9 mouse cellular contexts compared by ENCODE assay signal in the genomic region with DNA sequence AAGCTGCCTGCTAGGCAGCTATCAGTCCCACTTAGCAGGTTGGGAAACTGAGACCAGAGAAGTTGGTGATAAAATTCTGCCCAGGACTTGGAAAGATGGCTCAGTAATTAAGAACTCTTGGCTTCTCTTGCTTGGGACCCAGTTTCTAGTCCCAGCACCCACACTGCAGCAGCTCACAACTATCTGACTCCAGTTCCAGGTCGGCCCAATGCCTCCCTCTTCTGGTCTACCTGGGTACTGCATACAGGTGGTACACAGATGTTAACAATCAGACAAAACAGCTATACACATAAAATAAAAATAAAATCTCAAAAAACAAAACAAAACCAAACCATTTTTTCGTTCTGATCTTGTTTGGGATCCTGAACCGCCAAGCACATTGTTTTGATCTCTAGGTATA. TPM values are rescaled to one million over a fixed set of nuclear protein-coding genes. Genes with fewer than 3 reads are reported as not detected.
DNase-seq lines count a peak whose midpoint lies in the region; ATAC-seq and TF ChIP-seq lines count a peak whose summit lies in the region.
"Had no signal": no experiment of that assay in that cellular context is flagged by ENCODE, and none has a peak within 500 bp of the region (broad histone marks: within the 10 kb centered on the region; RNA-seq: fewer than 3 reads in every experiment).

No protein-coding gene starts in this region.

- H3K4me2 ChIP-seq in lung, postnatal 0 days (replicated peaks; ENCODE audit: low read depth, low read length) = no peak overlapping the region

- H3K4me1 ChIP-seq in cerebellum, adult 2 months (ENCODE audit: control insufficient read depth, insufficient read depth, low read length) = no peaks in the 10 kb centered on the region
- H3K4me1 ChIP-seq in thymus, adult 2 months (replicated peaks; ENCODE audit: control insufficient read depth, insufficient read depth, low read length) = no peaks in the 10 kb centered on the region
- no peaks in the 10 kb centered on the region for H3K4me1 ChIP-seq in lung, postnatal 0 days (ENCODE audit: insufficient read depth, low read depth, low read length)

- ATAC-seq in lung, postnatal 0 days = no peak

- DNase-seq in cerebellum, adult 2 months = no peak
- no peak for DNase-seq in cerebellum, postnatal 4 days (ENCODE audit: low spot score in 2 of 2)
- DNase-seq in thymus, adult 2 months = peak; percentile 65
- no peak for DNase-seq in thymus, adult 18-20 months
- DNase-seq in lung, postnatal 0 days (ENCODE audit: low spot score) = no peak
- peak; percentile 59 for DNase-seq in thymus, postnatal 25 days
- DNase-seq in right cerebral cortex, postnatal 36 days (ENCODE audit: low spot score in 2 of 2) = no peak
- DNase-seq in cerebellum, adult 9-10 months = no peak

- H3K36me3 ChIP-seq in thymus, adult 2 months (ENCODE audit: control insufficient read depth, insufficient read depth, low read length) = no peaks in the 10 kb centered on the region
- H3K36me3 ChIP-seq in lung, postnatal 0 days (ENCODE audit: insufficient read depth, low read length) = 0 out of 2 replicates have a peak, but pooled peaks cover 4% of the 10 kb centered on the region

- peak; percentile 27; the same call in 1 of the 2 replicates for TF ChIP-seq CTCF in cerebellum, adult 2 months (IDR thresholded peaks at IDR 0.05; ENCODE audit: borderline replicate concordance, insufficient read depth, low read depth, low read length)
- TF ChIP-seq CTCF in thymus, adult 2 months (IDR thresholded peaks at IDR 0.05; ENCODE audit: borderline replicate concordance, control insufficient read depth, extremely low read depth, insufficient read depth, low read length, poor library complexity) = no peak; the same call in 1 of the 2 replicates
- peak; percentile 71 for TF ChIP-seq CTCF in lung, postnatal 0 days (IDR thresholded peaks at IDR 0.05)

- H3K9me3 ChIP-seq in lung, postnatal 0 days (ENCODE audit: low read length) = no peaks in the 10 kb centered on the region

- no peak overlapping the region for H3K4me3 ChIP-seq in cerebellum, adult 2 months (replicated peaks; ENCODE audit: insufficient read depth, low read depth, low read length)
- no peak overlapping the region for H3K4me3 ChIP-seq in thymus, adult 2 months (ENCODE audit: control insufficient read depth, insufficient read depth, low read length)
- H3K4me3 ChIP-seq in lung, postnatal 0 days (ENCODE audit: low read depth, low read length) = no peak overlapping the region

- TF ChIP-seq POLR2A in cerebellum, adult 2 months (IDR thresholded peaks at IDR 0.05; ENCODE audit: borderline replicate concordance, insufficient read depth, low read length) = no peak
- TF ChIP-seq POLR2A in thymus, adult 2 months (IDR thresholded peaks at IDR 0.05; ENCODE audit: control insufficient read depth, extremely low read depth, insufficient read depth, low read length, poor library complexity) = no peak

- TF ChIP-seq EP300 in lung, postnatal 0 days (IDR thresholded peaks at IDR 0.05) = no peak

- H3K9ac ChIP-seq in lung, postnatal 0 days (replicated peaks; ENCODE audit: low read depth) = no peak overlapping the region

- 72% methylated on average over 3 of the region's 3 CpGs for whole genome bisulfite sequencing in cerebellum, adult 2 months
- WGBS in thymus, adult 2 months = 76% methylated on average over 3 of the region's 3 CpGs
- 48% methylated on average over 3 of the region's 3 CpGs for WGBS in lung, postnatal 0 days

- H3K27me3 ChIP-seq in cerebellum, adult 2 months (ENCODE audit: control insufficient read depth, insufficient read depth, low read length) = no peaks in the 10 kb centered on the region
- H3K27me3 ChIP-seq in thymus, adult 2 months (ENCODE audit: control insufficient read depth, insufficient read depth, low read length) = no peaks in the 10 kb centered on the region
- H3K27me3 ChIP-seq in lung, postnatal 0 days (replicated peaks; ENCODE audit: insufficient read depth, low read length) = no peaks in the 10 kb centered on the region

- no peak overlapping the region for H3K27ac ChIP-seq in cerebellum, adult 2 months (ENCODE audit: insufficient read depth, low read length)
- no peak overlapping the region for H3K27ac ChIP-seq in thymus, adult 2 months (ENCODE audit: control insufficient read depth, insufficient read depth, low read length)
- H3K27ac ChIP-seq in lung, postnatal 0 days (ENCODE audit: low read length) = no peak overlapping the region
- H3K27ac ChIP-seq: macrophage had no signal

RNA-seq across cellular contexts. Expression of a gene that starts 10.3 kb away (rescaled TPM):
- polyA plus RNA-seq in cerebellum, adult 2 months (2012; rRNA removed) = 33.9 and 36.8 TPM in 2 replicates
- polyA plus RNA-seq in thymus, adult 2 months (2012; rRNA removed) = 9.7 and 10.9 TPM in 2 replicates
- polyA plus RNA-seq in lung, postnatal 0 days (2015; fragmentation: Nextera tagmentation; extraction: Ambion mirVana) = 13.8 and 13.9 TPM in 2 replicates

RNA-seq across cellular contexts. Expression of a gene that starts 26.3 kb away (rescaled TPM):
- 0.31 and 0.84 TPM in 2 replicates for polyA plus RNA-seq in cerebellum, adult 2 months (2012; rRNA removed)
- polyA plus RNA-seq in thymus, adult 2 months (2012; rRNA removed) = 11.0 and 14.7 TPM in 2 replicates
- polyA plus RNA-seq in lung, postnatal 0 days (2015; fragmentation: Nextera tagmentation; extraction: Ambion mirVana) = 33.8 and 34.6 TPM in 2 replicates
- polyA plus RNA-seq: macrophage had no signal

RNA-seq across cellular contexts. Expression of a gene that starts 35.9 kb away (rescaled TPM):
- 84.7 and 94.9 TPM in 2 replicates for polyA plus RNA-seq in cerebellum, adult 2 months (2012; rRNA removed)
- polyA plus RNA-seq in thymus, adult 2 months (2012; rRNA removed) = 25.7 and 30.5 TPM in 2 replicates
- polyA plus RNA-seq in lung, postnatal 0 days (2015; fragmentation: Nextera tagmentation; extraction: Ambion mirVana) = 46.7 and 51.7 TPM in 2 replicates

Comparison
In these comparisons a context has a peak if more than half of its experiments do, and no peak if none do; other contexts are left out.
1. DNase-seq: peak in thymus, adult 2 months (single experiment) and thymus, postnatal 25 days (single experiment); none in cerebellum, adult 2 months (0 of 2), cerebellum, postnatal 4 days (0 of 2), thymus, adult 18-20 months (0 of 2), lung, postnatal 0 days (single experiment), right cerebral cortex, postnatal 36 days (0 of 2) and cerebellum, adult 9-10 months (single experiment).